Mouse (Mus musculus): ENCODE results near the gene Pcgf1. TPM values are rescaled to one million over a fixed set of nuclear protein-coding genes. Genes with fewer than 3 reads are reported as not detected.

The Pcgf1 gene
- polyA plus RNA-seq, 1 experiment = 9.5 TPM

DNA sequence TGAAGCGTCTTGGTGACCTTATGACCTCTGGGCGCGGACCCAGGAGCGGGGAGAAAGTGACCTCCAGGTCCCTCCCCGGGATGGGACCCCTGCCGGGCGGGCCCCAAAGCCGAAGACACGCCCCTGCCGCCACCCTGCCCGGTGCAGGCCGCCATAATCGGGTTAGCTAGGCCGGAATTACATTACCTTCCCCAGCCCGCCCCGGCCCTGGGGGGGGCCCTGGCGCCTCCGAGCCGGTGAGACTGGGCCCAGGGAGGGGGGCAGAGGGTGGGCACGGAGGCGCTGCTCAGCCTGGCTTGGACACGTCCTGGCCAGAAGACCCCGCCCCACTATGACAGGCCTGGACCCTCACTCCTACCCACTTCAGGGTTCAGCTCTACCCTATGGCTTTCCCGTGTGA lies 6.4 kb upstream of the Pcgf1 start:
- no peaks in the 10 kb centered on the region for H3K79me2 ChIP-seq (ENCODE audit: control insufficient read depth, insufficient read depth)
- H3K79me3 ChIP-seq (ENCODE audit: low read depth) = no peaks in the 10 kb centered on the region
- H3K27me3 ChIP-seq (ENCODE audit: control insufficient read depth, insufficient read depth, insufficient read length) = peaks cover 62% of the 10 kb centered on the region
- H3K4me3 ChIP-seq (ENCODE audit: insufficient read depth, poor library complexity, severe bottlenecking) = no peak overlapping the region
- no peak overlapping the region for H3ac ChIP-seq (ENCODE audit: control insufficient read depth, insufficient read length, low read depth)
- TF ChIP-seq CEBPB (IDR thresholded peaks at IDR 0.05; ENCODE audit: low read depth) = no peak
- no peak for TF ChIP-seq MAX (IDR thresholded peaks at IDR 0.05)
- TF ChIP-seq MYOD1 (IDR thresholded peaks at IDR 0.05; ENCODE audit: control insufficient read depth, insufficient read length, low read depth) = no peak
- TF ChIP-seq CTCF (IDR thresholded peaks at IDR 0.05; ENCODE audit: control insufficient read depth, insufficient read depth, insufficient read length) = no peak
- no peak for TF ChIP-seq FOSL1 (IDR thresholded peaks at IDR 0.05; ENCODE audit: insufficient read depth, low read length, poor library complexity, severe bottlenecking)
- TF ChIP-seq USF1 (IDR thresholded peaks at IDR 0.05; ENCODE audit: low read depth) = no peak
- no peak for TF ChIP-seq MYOG (IDR thresholded peaks at IDR 0.05; ENCODE audit: control insufficient read depth, extremely low read depth, insufficient read length)
- H3K36me3 ChIP-seq (ENCODE audit: control insufficient read depth, insufficient read depth) = no peaks in the 10 kb centered on the region

DNA sequence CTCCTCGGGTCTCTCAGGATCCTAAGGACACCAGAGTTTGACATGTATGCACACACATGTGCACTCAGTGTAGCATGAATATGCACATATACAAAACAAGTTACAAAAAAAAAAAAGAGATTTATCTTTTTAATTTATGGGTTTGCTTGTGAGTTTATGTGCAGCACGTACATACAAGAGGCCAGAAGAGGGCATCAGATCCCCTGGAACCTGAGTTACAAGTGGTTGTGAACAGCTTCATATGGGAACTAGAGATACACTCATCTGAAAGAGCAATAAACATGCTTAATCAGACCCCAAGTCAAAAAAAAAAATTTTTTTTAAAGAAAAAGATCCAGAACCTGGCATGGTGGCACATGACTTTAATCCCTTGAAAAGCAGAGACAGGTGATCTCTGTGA lies 2.7 kb upstream of the Pcgf1 start:
- Histone ChIP-seq H3K4me3 (ENCODE audit: insufficient read depth, poor library complexity, severe bottlenecking) (no peak overlapping the region), H3K79me3 (ENCODE audit: low read depth) (peaks cover 6% of the 10 kb centered on the region), H3K79me2 (ENCODE audit: control insufficient read depth, insufficient read depth) (peaks cover 14% of the 10 kb centered on the region), H3K36me3 (ENCODE audit: control insufficient read depth, insufficient read depth) (peaks cover 8% of the 10 kb centered on the region), H3K27me3 (ENCODE audit: control insufficient read depth, insufficient read depth, insufficient read length) (peaks cover 30% of the 10 kb centered on the region), H3ac (ENCODE audit: control insufficient read depth, insufficient read length, low read depth) (no peak overlapping the region)
- TF ChIP-seq CTCF (IDR thresholded peaks at IDR 0.05; ENCODE audit: control insufficient read depth, insufficient read depth, insufficient read length) (no peak), FOSL1 (IDR thresholded peaks at IDR 0.05; ENCODE audit: insufficient read depth, low read length, poor library complexity, severe bottlenecking) (no peak), MYOD1 (IDR thresholded peaks at IDR 0.05; ENCODE audit: control insufficient read depth, insufficient read length, low read depth) (no peak), MYOG (IDR thresholded peaks at IDR 0.05; ENCODE audit: control insufficient read depth, extremely low read depth, insufficient read length) (no peak), CEBPB (IDR thresholded peaks at IDR 0.05; ENCODE audit: low read depth) (no peak), USF1 (IDR thresholded peaks at IDR 0.05; ENCODE audit: low read depth) (no peak), MAX (IDR thresholded peaks at IDR 0.05) (no peak)

DNA sequence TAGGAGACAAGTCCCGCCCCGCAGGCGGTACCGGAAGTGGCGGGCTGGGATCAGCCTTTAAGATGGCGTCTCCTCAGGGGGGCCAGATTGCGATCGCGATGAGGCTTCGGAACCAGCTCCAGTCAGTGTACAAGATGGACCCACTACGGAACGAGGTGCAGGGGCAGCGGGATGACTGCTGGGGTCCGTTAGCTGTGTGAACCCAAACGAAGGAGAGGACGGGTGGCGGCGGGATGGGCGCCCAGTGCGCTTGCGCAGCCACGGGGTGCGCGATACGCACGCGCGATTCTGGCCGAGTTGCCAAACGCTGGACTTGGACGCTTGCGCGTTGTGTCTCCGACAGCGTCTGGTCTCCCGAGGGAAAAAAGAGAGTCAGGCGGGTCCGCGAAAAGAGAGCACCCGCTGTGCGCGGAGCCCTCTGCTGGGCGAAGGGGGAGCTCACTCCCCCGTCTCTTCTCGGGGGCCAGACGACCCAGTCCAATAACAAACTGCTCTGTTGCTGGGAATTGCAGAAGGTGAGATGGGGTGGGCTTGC lies 722 bp downstream of the Pcgf1 start:
- peaks cover 14% of the 10 kb centered on the region for H3K79me2 ChIP-seq (ENCODE audit: control insufficient read depth, insufficient read depth)
- H3K27me3 ChIP-seq (ENCODE audit: control insufficient read depth, insufficient read depth, insufficient read length) = no peaks in the 10 kb centered on the region
- H3K79me3 ChIP-seq (ENCODE audit: low read depth) = peaks cover 6% of the 10 kb centered on the region
- peak overlapping the region; percentile 74 for H3ac ChIP-seq (ENCODE audit: control insufficient read depth, insufficient read length, low read depth)
- H3K36me3 ChIP-seq (ENCODE audit: control insufficient read depth, insufficient read depth) = peaks cover 13% of the 10 kb centered on the region
- peak overlapping the region; percentile 80 for H3K4me3 ChIP-seq (ENCODE audit: insufficient read depth, poor library complexity, severe bottlenecking)
- no peak for TF ChIP-seq CEBPB (IDR thresholded peaks at IDR 0.05; ENCODE audit: low read depth)
- TF ChIP-seq CTCF (IDR thresholded peaks at IDR 0.05; ENCODE audit: control insufficient read depth, insufficient read depth, insufficient read length) = peak; percentile 62
- TF ChIP-seq FOSL1 (IDR thresholded peaks at IDR 0.05; ENCODE audit: insufficient read depth, low read length, poor library complexity, severe bottlenecking) = no peak
- no peak for TF ChIP-seq USF1 (IDR thresholded peaks at IDR 0.05; ENCODE audit: low read depth)
- no peak for TF ChIP-seq MYOG (IDR thresholded peaks at IDR 0.05; ENCODE audit: control insufficient read depth, extremely low read depth, insufficient read length)
- TF ChIP-seq MAX (IDR thresholded peaks at IDR 0.05) = peak; percentile 26
- no peak for TF ChIP-seq MYOD1 (IDR thresholded peaks at IDR 0.05; ENCODE audit: control insufficient read depth, insufficient read length, low read depth)

DNA sequence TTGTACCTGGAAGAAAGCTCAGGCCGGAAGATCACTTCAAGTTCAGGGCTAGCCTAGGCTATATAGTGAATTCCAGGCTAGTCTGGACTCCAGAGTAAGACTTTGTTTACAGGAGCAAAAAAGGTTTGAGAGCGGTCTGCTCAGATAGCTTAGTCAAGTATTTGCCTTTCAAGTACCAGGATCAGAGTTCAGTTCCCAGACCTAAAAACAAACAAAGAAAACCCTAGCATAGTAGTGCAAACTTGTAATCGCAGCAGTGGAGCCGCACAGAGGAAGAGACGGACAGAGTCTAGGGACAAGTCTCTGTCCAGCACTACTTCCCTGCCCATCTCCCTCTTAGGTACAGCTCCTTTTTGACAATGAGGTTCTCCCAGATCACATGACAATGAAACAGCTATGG lies 2.5 kb downstream of the Pcgf1 start:
- no peak overlapping the region for H3ac ChIP-seq (ENCODE audit: control insufficient read depth, insufficient read length, low read depth)
- peaks cover 6% of the 10 kb centered on the region for H3K79me3 ChIP-seq (ENCODE audit: low read depth)
- H3K27me3 ChIP-seq (ENCODE audit: control insufficient read depth, insufficient read depth, insufficient read length) = no peaks in the 10 kb centered on the region
- no peak overlapping the region for H3K4me3 ChIP-seq (ENCODE audit: insufficient read depth, poor library complexity, severe bottlenecking)
- peaks cover 13% of the 10 kb centered on the region for H3K36me3 ChIP-seq (ENCODE audit: control insufficient read depth, insufficient read depth)
- H3K79me2 ChIP-seq (ENCODE audit: control insufficient read depth, insufficient read depth) = peaks cover 14% of the 10 kb centered on the region
- TF ChIP-seq MYOD1 (IDR thresholded peaks at IDR 0.05; ENCODE audit: control insufficient read depth, insufficient read length, low read depth) = no peak
- no peak for TF ChIP-seq CTCF (IDR thresholded peaks at IDR 0.05; ENCODE audit: control insufficient read depth, insufficient read depth, insufficient read length)
- no peak for TF ChIP-seq USF1 (IDR thresholded peaks at IDR 0.05; ENCODE audit: low read depth)
- TF ChIP-seq CEBPB (IDR thresholded peaks at IDR 0.05; ENCODE audit: low read depth) = no peak
- TF ChIP-seq FOSL1 (IDR thresholded peaks at IDR 0.05; ENCODE audit: insufficient read depth, low read length, poor library complexity, severe bottlenecking) = no peak
- no peak for TF ChIP-seq MAX (IDR thresholded peaks at IDR 0.05)
- no peak for TF ChIP-seq MYOG (IDR thresholded peaks at IDR 0.05; ENCODE audit: control insufficient read depth, extremely low read depth, insufficient read length)

DNA sequence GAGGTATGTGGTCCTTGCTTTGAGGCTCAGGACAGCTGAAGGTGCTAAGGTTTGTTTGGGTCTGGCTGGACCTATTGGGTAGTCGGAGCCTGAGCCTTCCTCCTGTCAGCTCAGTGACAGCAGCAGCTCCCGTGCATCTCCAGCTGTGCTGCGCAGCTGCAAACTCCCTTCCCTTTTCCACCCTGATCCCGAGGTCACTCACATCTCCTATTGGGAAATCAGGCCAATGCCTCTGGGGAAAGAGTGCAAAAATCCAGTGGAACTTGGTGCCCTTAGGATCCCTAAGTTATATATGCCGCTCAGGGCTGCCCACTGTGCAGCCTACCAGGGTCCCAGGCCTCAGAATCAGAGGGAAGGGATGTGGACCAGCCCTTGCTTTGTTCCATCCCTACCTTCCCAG lies 5.8 kb downstream of the Pcgf1 start:
- Histone ChIP-seq H3K4me3 (ENCODE audit: insufficient read depth, poor library complexity, severe bottlenecking) (no peak overlapping the region), H3K79me2 (ENCODE audit: control insufficient read depth, insufficient read depth) (peaks cover 14% of the 10 kb centered on the region), H3ac (ENCODE audit: control insufficient read depth, insufficient read length, low read depth) (no peak overlapping the region), H3K79me3 (ENCODE audit: low read depth) (peaks cover 6% of the 10 kb centered on the region), H3K27me3 (ENCODE audit: control insufficient read depth, insufficient read depth, insufficient read length) (peaks cover 30% of the 10 kb centered on the region), H3K36me3 (ENCODE audit: control insufficient read depth, insufficient read depth) (peaks cover 13% of the 10 kb centered on the region)
- TF ChIP-seq USF1 (IDR thresholded peaks at IDR 0.05; ENCODE audit: low read depth) (no peak), MYOG (IDR thresholded peaks at IDR 0.05; ENCODE audit: control insufficient read depth, extremely low read depth, insufficient read length) (no peak), CTCF (IDR thresholded peaks at IDR 0.05; ENCODE audit: control insufficient read depth, insufficient read depth, insufficient read length) (no peak), MAX (IDR thresholded peaks at IDR 0.05) (no peak), MYOD1 (IDR thresholded peaks at IDR 0.05; ENCODE audit: control insufficient read depth, insufficient read length, low read depth) (no peak), FOSL1 (IDR thresholded peaks at IDR 0.05; ENCODE audit: insufficient read depth, low read length, poor library complexity, severe bottlenecking) (no peak), CEBPB (IDR thresholded peaks at IDR 0.05; ENCODE audit: low read depth) (no peak)
